Mouse (Mus musculus): ENCODE measurements around the gene Cblc. TPM values are rescaled to one million over a fixed set of nuclear protein-coding genes. Genes with fewer than 3 reads are reported as not detected.
A peak's percentile ranks its signal among the peaks of the same experiment; 100 is the strongest.

The Cblc gene
- polyA plus RNA-seq, 1 experiment from 2014 or later, result 0.49 TPM

GRCm38 (mm10) chr7:19834055-19834454 is 37.4 kb upstream of the Cblc start:
- Histone ChIP-seq H3K4me2 (ENCODE audit: low read length) (no peak overlapping the region), H3K9ac (ENCODE audit: low read depth, low read length) (no peak overlapping the region), H3K27me3 (ENCODE audit: control insufficient read depth, insufficient read depth, low read depth, low read length) (no peaks in the 10 kb centered on the region), H3K27ac (ENCODE audit: low read length) (no peak overlapping the region), H3K36me3 (ENCODE audit: control insufficient read depth, insufficient read depth, low read length) (no peaks in the 10 kb centered on the region), H3K4me3 (ENCODE audit: low read depth, low read length) (no peak overlapping the region), H3K9me3 (replicated peaks; ENCODE audit: control insufficient read depth, low read length, poor library complexity, severe bottlenecking) (no peaks in the 10 kb centered on the region), H3K4me1 (ENCODE audit: control insufficient read depth, insufficient read depth, low read length) (0 out of 2 replicates have a peak, but pooled peaks cover 2% of the 10 kb centered on the region)
- no peak for ATAC-seq
- WGBS, result 74% methylated on average over 3 of the region's 3 CpGs

GRCm38 (mm10) chr7:19831837-19832236 is 35.2 kb upstream of the Cblc start:
- Histone ChIP-seq H3K27me3 (ENCODE audit: control insufficient read depth, insufficient read depth, low read depth, low read length) (no peaks in the 10 kb centered on the region; the same call in 1 of the 2 replicates), H3K4me2 (ENCODE audit: low read length) (no peak overlapping the region), H3K9ac (ENCODE audit: low read depth, low read length) (no peak overlapping the region), H3K27ac (ENCODE audit: low read length) (no peak overlapping the region), H3K9me3 (replicated peaks; ENCODE audit: control insufficient read depth, low read length, poor library complexity, severe bottlenecking) (no peaks in the 10 kb centered on the region), H3K36me3 (ENCODE audit: control insufficient read depth, insufficient read depth, low read length) (no peaks in the 10 kb centered on the region), H3K4me3 (ENCODE audit: low read depth, low read length) (no peak overlapping the region), H3K4me1 (ENCODE audit: control insufficient read depth, insufficient read depth, low read length) (0 out of 2 replicates have a peak, but pooled peaks cover 2% of the 10 kb centered on the region)
- 0 out of 2 replicates have a peak, but pooled peaks have one; percentile 28 for ATAC-seq
- 50% methylated on average over 9 of the region's 9 CpGs for WGBS

GRCm38 (mm10) chr7:19830682-19831156 is 34.1 kb upstream of the Cblc start:
- no peak for ATAC-seq
- H3K9ac ChIP-seq (ENCODE audit: low read depth, low read length), result no peak overlapping the region

GRCm38 (mm10) chr7:19829694-19830093 is 33.1 kb upstream of the Cblc start:
- peaks cover 3% of the 10 kb centered on the region for H3K27me3 ChIP-seq (ENCODE audit: control insufficient read depth, insufficient read depth, low read depth, low read length)
- no peak overlapping the region for H3K4me2 ChIP-seq (ENCODE audit: low read length)
- WGBS, result 82% methylated on average over 3 of the region's 3 CpGs
- no peaks in the 10 kb centered on the region for H3K9me3 ChIP-seq (replicated peaks; ENCODE audit: control insufficient read depth, low read length, poor library complexity, severe bottlenecking)
- no peak overlapping the region for H3K27ac ChIP-seq (ENCODE audit: low read length)
- ATAC-seq, result no peak
- 0 out of 2 replicates have a peak, but pooled peaks cover 2% of the 10 kb centered on the region for H3K4me1 ChIP-seq (ENCODE audit: control insufficient read depth, insufficient read depth, low read length)
- H3K4me3 ChIP-seq (ENCODE audit: low read depth, low read length), result no peak overlapping the region
- H3K36me3 ChIP-seq (ENCODE audit: control insufficient read depth, insufficient read depth, low read length), result no peaks in the 10 kb centered on the region
- H3K9ac ChIP-seq (ENCODE audit: low read depth, low read length), result no peak overlapping the region

More at GRCm38 (mm10) chr7:19830682-19831156, 34.1 kb upstream of the Cblc start:
- H3K9me3 ChIP-seq (replicated peaks; ENCODE audit: control insufficient read depth, low read length, poor library complexity, severe bottlenecking), result no peaks in the 10 kb centered on the region
- no peak overlapping the region for H3K4me2 ChIP-seq (ENCODE audit: low read length)
- WGBS, result 38% methylated on average over 13 of the region's 13 CpGs
- H3K4me1 ChIP-seq (ENCODE audit: control insufficient read depth, insufficient read depth, low read length), result 0 out of 2 replicates have a peak, but pooled peaks cover 2% of the 10 kb centered on the region
- H3K27ac ChIP-seq (ENCODE audit: low read length), result no peak overlapping the region
- H3K4me3 ChIP-seq (ENCODE audit: low read depth, low read length), result no peak overlapping the region
- H3K27me3 ChIP-seq (ENCODE audit: control insufficient read depth, insufficient read depth, low read depth, low read length), result no peaks in the 10 kb centered on the region; the same call in 1 of the 2 replicates
- H3K36me3 ChIP-seq (ENCODE audit: control insufficient read depth, insufficient read depth, low read length), result no peaks in the 10 kb centered on the region

GRCm38 (mm10) chr7:19826756-19827155 is 30.1 kb upstream of the Cblc start:
- ATAC-seq, result no peak
- Histone ChIP-seq H3K27ac (ENCODE audit: low read length) (no peak overlapping the region), H3K4me1 (ENCODE audit: control insufficient read depth, insufficient read depth, low read length) (peaks cover 8% of the 10 kb centered on the region), H3K27me3 (ENCODE audit: control insufficient read depth, insufficient read depth, low read depth, low read length) (peaks cover 23% of the 10 kb centered on the region), H3K4me3 (ENCODE audit: low read depth, low read length) (no peak overlapping the region), H3K9me3 (replicated peaks; ENCODE audit: control insufficient read depth, low read length, poor library complexity, severe bottlenecking) (no peaks in the 10 kb centered on the region), H3K9ac (ENCODE audit: low read depth, low read length) (no peak overlapping the region), H3K4me2 (ENCODE audit: low read length) (no peak overlapping the region), H3K36me3 (ENCODE audit: control insufficient read depth, insufficient read depth, low read length) (no peaks in the 10 kb centered on the region)
- 41% methylated on average over 6 of the region's 6 CpGs for WGBS

GRCm38 (mm10) chr7:19824182-19824973 is 27.8 kb upstream of the Cblc start:
- H3K9me3 ChIP-seq (replicated peaks; ENCODE audit: control insufficient read depth, low read length, poor library complexity, severe bottlenecking), result no peaks in the 10 kb centered on the region
- 25% methylated on average over 26 of the region's 26 CpGs for WGBS
- H3K4me2 ChIP-seq (ENCODE audit: low read length), result peak overlapping the region; percentile 14; the same call in 1 of the 2 replicates
- H3K27me3 ChIP-seq (ENCODE audit: control insufficient read depth, insufficient read depth, low read depth, low read length), result peaks cover 26% of the 10 kb centered on the region
- ATAC-seq, result 0 out of 2 replicates have a peak, but pooled peaks have one; percentile 46
- peaks cover 7% of the 10 kb centered on the region for H3K4me1 ChIP-seq (ENCODE audit: control insufficient read depth, insufficient read depth, low read length)
- no peak overlapping the region for H3K27ac ChIP-seq (ENCODE audit: low read length)
- no peak overlapping the region; the same call in 1 of the 2 replicates for H3K4me3 ChIP-seq (ENCODE audit: low read depth, low read length)
- H3K9ac ChIP-seq (ENCODE audit: low read depth, low read length), result no peak overlapping the region
- no peaks in the 10 kb centered on the region for H3K36me3 ChIP-seq (ENCODE audit: control insufficient read depth, insufficient read depth, low read length)

GRCm38 (mm10) chr7:19823256-19824181 is 26.9 kb upstream of the Cblc start:
- no peak for ATAC-seq
- H3K4me1 ChIP-seq (ENCODE audit: control insufficient read depth, insufficient read depth, low read length), result peaks cover 7% of the 10 kb centered on the region
- H3K9me3 ChIP-seq (replicated peaks; ENCODE audit: control insufficient read depth, low read length, poor library complexity, severe bottlenecking), result no peaks in the 10 kb centered on the region
- peak overlapping the region; percentile 14; the same call in 1 of the 2 replicates for H3K4me2 ChIP-seq (ENCODE audit: low read length)
- H3K27me3 ChIP-seq (ENCODE audit: control insufficient read depth, insufficient read depth, low read depth, low read length), result peaks cover 26% of the 10 kb centered on the region
- H3K36me3 ChIP-seq (ENCODE audit: control insufficient read depth, insufficient read depth, low read length), result no peaks in the 10 kb centered on the region
- no peak overlapping the region; the same call in 1 of the 2 replicates for H3K4me3 ChIP-seq (ENCODE audit: low read depth, low read length)
- 24% methylated on average over 16 of the region's 16 CpGs for WGBS
- no peak overlapping the region for H3K9ac ChIP-seq (ENCODE audit: low read depth, low read length)
- H3K27ac ChIP-seq (ENCODE audit: low read length), result no peak overlapping the region

- Histone ChIP-seq H3K9me3 (replicated peaks; ENCODE audit: control insufficient read depth, low read length, poor library complexity, severe bottlenecking) (no peaks in the 10 kb centered on the region), H3K9ac (ENCODE audit: low read depth, low read length) (peak within 1 kb of the TSS; percentile 49), H3K36me3 (ENCODE audit: control insufficient read depth, insufficient read depth, low read length) (no peaks in the 10 kb centered on the region), H3K27me3 (ENCODE audit: control insufficient read depth, insufficient read depth, low read depth, low read length) (peaks cover 26% of the 10 kb centered on the region), H3K4me1 (ENCODE audit: control insufficient read depth, insufficient read depth, low read length) (peaks cover 7% of the 10 kb centered on the region), H3K27ac (ENCODE audit: low read length) (no peak within 1 kb of the TSS), H3K4me2 (ENCODE audit: low read length) (peak within 1 kb of the TSS; percentile 54), H3K4me3 (ENCODE audit: low read depth, low read length) (peak within 1 kb of the TSS; percentile 33)
- ATAC-seq, result no peak
- WGBS, result 3% methylated on average over 13 of the region's 42 CpGs
These were observed 26.0 kb upstream of the Cblc start, which contains the start of gene Bcl3 for GRCm38 (mm10) chr7:19822604-19823058. TSS of gene Bcl3 (minus strand) at chr7:19822770.

All from midbrain, embryonic 16.5 days (tissue).